ENCODE assay signal across 12 mouse cellular contexts in the genomic region with DNA sequence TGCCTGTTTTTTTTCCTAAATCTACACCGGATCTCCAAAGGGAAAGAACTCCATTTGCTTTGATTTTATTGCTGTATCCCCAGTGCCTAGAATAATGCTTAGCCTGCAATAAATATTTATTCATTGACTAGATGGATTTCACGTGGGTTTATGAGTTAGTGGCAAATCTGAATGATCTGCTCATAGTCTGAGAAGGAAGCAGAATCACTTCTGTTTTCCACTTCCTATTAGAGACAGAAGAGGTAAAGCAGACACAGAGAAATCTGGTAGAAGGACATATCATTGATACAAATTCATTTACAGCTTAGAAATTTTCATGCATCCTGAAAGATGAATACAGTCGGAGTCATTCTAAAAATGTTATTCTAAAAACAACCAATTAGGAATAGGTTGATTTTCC.
"Had no signal": no experiment of that assay in that cellular context is flagged by ENCODE, and none has a peak within 500 bp of the region (broad histone marks: within the 10 kb centered on the region; RNA-seq: fewer than 3 reads in every experiment).

No protein-coding gene starts in this region.

- DNase-seq: gastrocnemius, postnatal 25 days; heart, adult 18-20 months; heart, postnatal 10 days; heart, postnatal 4 days; kidney, adult 11 months; kidney, adult 2 months; kidney, adult 9 months; kidney, postnatal 14 days; kidney, postnatal 36 days; layer of hippocampus, adult 9-11 months; layer of hippocampus, postnatal 36 days; left cerebral cortex, postnatal 4 days had no signal
